ENCODE assay signal across 22 mouse cellular contexts in the genomic region with DNA sequence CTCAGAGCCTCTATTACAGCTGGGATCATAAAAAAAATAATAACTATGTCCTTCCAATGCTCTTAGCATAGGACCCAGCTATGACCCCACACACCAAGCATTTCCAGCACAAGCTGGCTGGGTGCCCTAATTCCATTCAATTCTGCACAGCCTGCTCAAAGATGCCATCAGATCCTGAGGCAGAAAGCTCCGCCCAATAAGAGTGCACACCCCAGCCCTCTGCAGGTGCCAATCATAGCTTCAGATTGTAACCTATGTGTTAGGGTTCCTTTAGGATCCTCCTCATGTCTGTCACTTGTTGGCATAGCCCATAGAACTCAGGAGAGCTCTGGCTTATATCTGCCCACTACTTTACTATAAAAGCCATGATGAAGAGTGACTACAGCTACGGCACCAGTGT. TPM values are rescaled to one million over a fixed set of nuclear protein-coding genes. Genes with fewer than 3 reads are reported as not detected.
DNase-seq lines count a peak whose midpoint lies in the region; ATAC-seq and TF ChIP-seq lines count a peak whose summit lies in the region.
"Had no signal": no experiment of that assay in that cellular context is flagged by ENCODE, and none has a peak within 500 bp of the region (broad histone marks: within the 10 kb centered on the region; RNA-seq: fewer than 3 reads in every experiment).

No protein-coding gene starts in this region.

- DNase-seq in lung, postnatal 10 days = no peak
- DNase-seq in stomach, postnatal 0 days (ENCODE audit: low spot score) = no peak
- no peak for DNase-seq in frontal cortex, postnatal 36 days (ENCODE audit: low spot score in 2 of 2)
- DNase-seq: adrenal gland, postnatal 14 days; cerebellum, adult 18-20 months; cerebellum, adult 9-11 months; cerebellum, postnatal 36 days; gastrocnemius, postnatal 10 days; heart, adult 18-20 months had no signal

- no peaks in the 10 kb centered on the region for H3K36me3 ChIP-seq in lung, embryonic 15.5 days
- H3K36me3 ChIP-seq in erythroblast, embryonic 14.5 days (ENCODE audit: control insufficient read depth) = peaks cover 13% of the 10 kb centered on the region; the same call in 1 of the 2 replicates
- no peaks in the 10 kb centered on the region for H3K36me3 ChIP-seq in liver, embryonic 12.5 days
- no peaks in the 10 kb centered on the region for H3K36me3 ChIP-seq in liver, embryonic 16.5 days (ENCODE audit: control insufficient read depth, insufficient read depth)
- no peaks in the 10 kb centered on the region for H3K36me3 ChIP-seq in stomach, postnatal 0 days (ENCODE audit: control insufficient read depth, insufficient read depth, low read length)
- H3K36me3 ChIP-seq in forebrain, embryonic 15.5 days = no peaks in the 10 kb centered on the region
- H3K36me3 ChIP-seq: embryonic facial prominence, embryonic 13.5 days; forebrain, embryonic 12.5 days; heart, embryonic 12.5 days; hindbrain, embryonic 10.5 days; hindbrain, embryonic 15.5 days had no signal

- TF ChIP-seq CTCF in stomach, postnatal 0 days (IDR thresholded peaks at IDR 0.05; ENCODE audit: low read depth) = no peak

- ATAC-seq in lung, embryonic 15.5 days (ENCODE audit: borderline replicate concordance, extremely low read depth, low FRiP score, low TSS enrichment) = no peak
- ATAC-seq in liver, embryonic 12.5 days = peak; percentile 49
- ATAC-seq in liver, embryonic 16.5 days (ENCODE audit: low read depth) = peak; percentile 47
- no peak for ATAC-seq in stomach, postnatal 0 days (ENCODE audit: low FRiP score, low TSS enrichment)
- ATAC-seq in forebrain, embryonic 15.5 days (replicated peaks) = no peak
- ATAC-seq: activated CD4-positive, CD25-positive, alpha-beta regulatory T cell, adult 4 months; Patski had no signal

- H3K9me3 ChIP-seq in lung, embryonic 15.5 days = no peaks in the 10 kb centered on the region
- no peaks in the 10 kb centered on the region for H3K9me3 ChIP-seq in erythroblast, embryonic 14.5 days (ENCODE audit: control insufficient read depth, low read length)
- no peaks in the 10 kb centered on the region for H3K9me3 ChIP-seq in liver, embryonic 12.5 days (replicated peaks)
- no peaks in the 10 kb centered on the region for H3K9me3 ChIP-seq in liver, embryonic 16.5 days (replicated peaks; ENCODE audit: control insufficient read depth, low read length)
- H3K9me3 ChIP-seq in stomach, postnatal 0 days (ENCODE audit: control insufficient read depth, low read length) = no peaks in the 10 kb centered on the region
- H3K9me3 ChIP-seq in forebrain, embryonic 15.5 days = no peaks in the 10 kb centered on the region
- H3K9me3 ChIP-seq: embryonic facial prominence, embryonic 13.5 days; forebrain, embryonic 12.5 days; heart, embryonic 12.5 days; hindbrain, embryonic 10.5 days; hindbrain, embryonic 15.5 days had no signal

- no peak overlapping the region for H3K9ac ChIP-seq in lung, embryonic 15.5 days
- peak overlapping the region; percentile 68; the same call in 1 of the 2 replicates for H3K9ac ChIP-seq in liver, embryonic 12.5 days
- no peak overlapping the region for H3K9ac ChIP-seq in liver, embryonic 16.5 days (ENCODE audit: low read depth, low read length)
- H3K9ac ChIP-seq in stomach, postnatal 0 days (ENCODE audit: low read length) = no peak overlapping the region
- H3K9ac ChIP-seq in forebrain, embryonic 15.5 days (replicated peaks) = no peak overlapping the region
- H3K9ac ChIP-seq: embryonic facial prominence, embryonic 13.5 days; forebrain, embryonic 12.5 days; heart, embryonic 12.5 days; hindbrain, embryonic 15.5 days had no signal

- H3K4me2 ChIP-seq in lung, embryonic 15.5 days = no peak overlapping the region
- H3K4me2 ChIP-seq in liver, embryonic 12.5 days = peak overlapping the region; percentile 59
- H3K4me2 ChIP-seq in liver, embryonic 16.5 days (ENCODE audit: low read depth, low read length) = peak overlapping the region; percentile 64
- H3K4me2 ChIP-seq in stomach, postnatal 0 days (replicated peaks; ENCODE audit: low read depth) = no peak overlapping the region
- no peak overlapping the region for H3K4me2 ChIP-seq in forebrain, embryonic 15.5 days (replicated peaks)
- H3K4me2 ChIP-seq: embryonic facial prominence, embryonic 13.5 days; forebrain, embryonic 12.5 days; heart, embryonic 12.5 days; hindbrain, embryonic 15.5 days had no signal

- WGBS in lung, embryonic 15.5 days = 70% methylated on average over 2 of the region's 2 CpGs
- WGBS in liver, embryonic 12.5 days (ENCODE audit: insufficient replicate concordance) = 77% methylated on average over 2 of the region's 2 CpGs
- 84% methylated on average over 2 of the region's 2 CpGs for WGBS in liver, embryonic 16.5 days (ENCODE audit: insufficient replicate concordance)
- 78% methylated on average over 2 of the region's 2 CpGs for WGBS in stomach, postnatal 0 days
- 76% methylated on average over 2 of the region's 2 CpGs for WGBS in forebrain, embryonic 15.5 days

- no peak overlapping the region for H3K4me3 ChIP-seq in lung, embryonic 15.5 days
- H3K4me3 ChIP-seq in erythroblast, embryonic 14.5 days (replicated peaks) = peak overlapping the region; percentile 43
- no peak overlapping the region for H3K4me3 ChIP-seq in liver, embryonic 12.5 days
- no peak overlapping the region for H3K4me3 ChIP-seq in liver, embryonic 16.5 days (ENCODE audit: low read depth, low read length)
- H3K4me3 ChIP-seq in stomach, postnatal 0 days (ENCODE audit: low read depth, low read length) = no peak overlapping the region
- no peak overlapping the region for H3K4me3 ChIP-seq in forebrain, embryonic 15.5 days
- H3K4me3 ChIP-seq: embryonic facial prominence, embryonic 13.5 days; forebrain, embryonic 12.5 days; heart, embryonic 12.5 days; hindbrain, embryonic 10.5 days; hindbrain, embryonic 15.5 days had no signal

- no peak for TF ChIP-seq EP300 in stomach, postnatal 0 days (optimal IDR thresholded peaks at IDR 0.05)

- peaks cover 13% of the 10 kb centered on the region for H3K4me1 ChIP-seq in lung, embryonic 15.5 days
- peaks cover 58% of the 10 kb centered on the region for H3K4me1 ChIP-seq in erythroblast, embryonic 14.5 days (ENCODE audit: control insufficient read depth)
- H3K4me1 ChIP-seq in liver, embryonic 12.5 days = peaks cover 48% of the 10 kb centered on the region
- H3K4me1 ChIP-seq in liver, embryonic 16.5 days (ENCODE audit: control insufficient read depth, low read depth, low read length) = peaks cover 38% of the 10 kb centered on the region
- no peaks in the 10 kb centered on the region for H3K4me1 ChIP-seq in stomach, postnatal 0 days (replicated peaks; ENCODE audit: control insufficient read depth, insufficient read depth)
- no peaks in the 10 kb centered on the region for H3K4me1 ChIP-seq in forebrain, embryonic 15.5 days
- H3K4me1 ChIP-seq: embryonic facial prominence, embryonic 13.5 days; forebrain, embryonic 12.5 days; hindbrain, embryonic 10.5 days; hindbrain, embryonic 15.5 days had no signal

- peak overlapping the region; percentile 63 for H3K27ac ChIP-seq in lung, embryonic 15.5 days
- peak overlapping the region; percentile 89 for H3K27ac ChIP-seq in liver, embryonic 12.5 days
- peak overlapping the region; percentile 57 for H3K27ac ChIP-seq in liver, embryonic 16.5 days (ENCODE audit: low read length)
- H3K27ac ChIP-seq in stomach, postnatal 0 days (replicated peaks) = no peak overlapping the region
- no peak overlapping the region for H3K27ac ChIP-seq in forebrain, embryonic 15.5 days (replicated peaks)
- H3K27ac ChIP-seq: embryonic facial prominence, embryonic 13.5 days; forebrain, embryonic 12.5 days; hindbrain, embryonic 10.5 days; hindbrain, embryonic 15.5 days had no signal

- H3K27me3 ChIP-seq in lung, embryonic 15.5 days = no peaks in the 10 kb centered on the region
- H3K27me3 ChIP-seq in erythroblast, embryonic 14.5 days (ENCODE audit: control insufficient read depth) = peaks cover 1% of the 10 kb centered on the region
- 0 out of 2 replicates have a peak, but pooled peaks cover 6% of the 10 kb centered on the region for H3K27me3 ChIP-seq in liver, embryonic 12.5 days (replicated peaks)
- H3K27me3 ChIP-seq in liver, embryonic 16.5 days (ENCODE audit: control insufficient read depth, insufficient read depth, low read depth, low read length) = no peaks in the 10 kb centered on the region
- H3K27me3 ChIP-seq in stomach, postnatal 0 days (ENCODE audit: control insufficient read depth, insufficient read depth, low read length) = no peaks in the 10 kb centered on the region
- no peaks in the 10 kb centered on the region for H3K27me3 ChIP-seq in forebrain, embryonic 15.5 days
- H3K27me3 ChIP-seq: CH12.LX; embryonic facial prominence, embryonic 13.5 days; hindbrain, embryonic 15.5 days; Patski had no signal

RNA-seq across cellular contexts. Expression of gene Tspan32, which starts 7.8 kb away (rescaled TPM):
- polyA plus RNA-seq in lung, embryonic 15.5 days (2015; fragmentation: Nextera tagmentation; extraction: Ambion mirVana) = 1.9 and 2.8 TPM in 2 replicates
- 14.9 and 17.8 TPM in 2 replicates for polyA plus RNA-seq in erythroblast, embryonic 14.5 days (2012)
- 105 and 106 TPM in 2 replicates for polyA plus RNA-seq in liver, embryonic 12.5 days (2016; fragmentation: Nextera tagmentation; extraction: Ambion mirVana)
- polyA plus RNA-seq in liver, embryonic 16.5 days (2015; fragmentation: Nextera tagmentation; extraction: Ambion mirVana) = 69.6 and 71.3 TPM in 2 replicates
- polyA plus RNA-seq in stomach, postnatal 0 days (2015; fragmentation: Nextera tagmentation; extraction: Ambion mirVana) = 0.61 and 0.98 TPM in 2 replicates
- polyA plus RNA-seq in forebrain, embryonic 15.5 days (2015; fragmentation: Nextera tagmentation; extraction: Ambion mirVana) = 0.33 and 0.64 TPM in 2 replicates

RNA-seq across cellular contexts. Expression of gene Ascl2, which starts 27.9 kb away (rescaled TPM):
- 3.4 and 3.5 TPM in 2 replicates for polyA plus RNA-seq in lung, embryonic 15.5 days (2015; fragmentation: Nextera tagmentation; extraction: Ambion mirVana)
- polyA plus RNA-seq in erythroblast, embryonic 14.5 days (2012) = 0.05 TPM in 1 of 2 replicates, not detected in the other
- 1.3 TPM in 2 replicates for polyA plus RNA-seq in liver, embryonic 12.5 days (2016; fragmentation: Nextera tagmentation; extraction: Ambion mirVana)
- polyA plus RNA-seq in liver, embryonic 16.5 days (2015; fragmentation: Nextera tagmentation; extraction: Ambion mirVana) = 0.29 and 0.91 TPM in 2 replicates
- 4.3 and 4.5 TPM in 2 replicates for polyA plus RNA-seq in stomach, postnatal 0 days (2015; fragmentation: Nextera tagmentation; extraction: Ambion mirVana)
- 0.27 and 0.46 TPM in 2 replicates for polyA plus RNA-seq in forebrain, embryonic 15.5 days (2015; fragmentation: Nextera tagmentation; extraction: Ambion mirVana)

RNA-seq across cellular contexts. Expression of gene Cd81, which starts 55.5 kb away (rescaled TPM):
- polyA plus RNA-seq in lung, embryonic 15.5 days (2015; fragmentation: Nextera tagmentation; extraction: Ambion mirVana) = 694 and 720 TPM in 2 replicates
- polyA plus RNA-seq in erythroblast, embryonic 14.5 days (2012) = 5.9 and 6.3 TPM in 2 replicates
- polyA plus RNA-seq in liver, embryonic 12.5 days (2016; fragmentation: Nextera tagmentation; extraction: Ambion mirVana) = 154 TPM in 2 replicates
- polyA plus RNA-seq in liver, embryonic 16.5 days (2015; fragmentation: Nextera tagmentation; extraction: Ambion mirVana) = 139 and 152 TPM in 2 replicates
- 372 and 381 TPM in 2 replicates for polyA plus RNA-seq in stomach, postnatal 0 days (2015; fragmentation: Nextera tagmentation; extraction: Ambion mirVana)
- 286 and 294 TPM in 2 replicates for polyA plus RNA-seq in forebrain, embryonic 15.5 days (2015; fragmentation: Nextera tagmentation; extraction: Ambion mirVana)

Comparison
In these comparisons a context has a peak if more than half of its experiments do, and no peak if none do; other contexts are left out.
1. ATAC-seq: peak in liver, embryonic 12.5 days (single experiment) and liver, embryonic 16.5 days (single experiment); none in lung, embryonic 15.5 days (single experiment), stomach, postnatal 0 days (single experiment) and forebrain, embryonic 15.5 days (single experiment).
2. H3K27ac ChIP-seq: peak in lung, embryonic 15.5 days (single experiment), liver, embryonic 12.5 days (single experiment) and liver, embryonic 16.5 days (single experiment); none in stomach, postnatal 0 days (single experiment) and forebrain, embryonic 15.5 days (single experiment).
3. H3K4me2 ChIP-seq: peak in liver, embryonic 12.5 days (single experiment) and liver, embryonic 16.5 days (single experiment); none in lung, embryonic 15.5 days (single experiment), stomach, postnatal 0 days (single experiment) and forebrain, embryonic 15.5 days (single experiment).
4. RNA of gene Cd81, which starts 55.5 kb away (polyA plus RNA-seq): 694 to 720 TPM in lung, embryonic 15.5 days, 372 to 381 TPM in stomach, postnatal 0 days, 286 to 294 TPM in forebrain, embryonic 15.5 days, 154 TPM in liver, embryonic 12.5 days and 139 to 152 TPM in liver, embryonic 16.5 days; 5.9 to 6.3 TPM in erythroblast, embryonic 14.5 days; every median in the first group is over 10 times any median in the second.